8 mouse cellular contexts compared by ENCODE assay signal in the genomic region with DNA sequence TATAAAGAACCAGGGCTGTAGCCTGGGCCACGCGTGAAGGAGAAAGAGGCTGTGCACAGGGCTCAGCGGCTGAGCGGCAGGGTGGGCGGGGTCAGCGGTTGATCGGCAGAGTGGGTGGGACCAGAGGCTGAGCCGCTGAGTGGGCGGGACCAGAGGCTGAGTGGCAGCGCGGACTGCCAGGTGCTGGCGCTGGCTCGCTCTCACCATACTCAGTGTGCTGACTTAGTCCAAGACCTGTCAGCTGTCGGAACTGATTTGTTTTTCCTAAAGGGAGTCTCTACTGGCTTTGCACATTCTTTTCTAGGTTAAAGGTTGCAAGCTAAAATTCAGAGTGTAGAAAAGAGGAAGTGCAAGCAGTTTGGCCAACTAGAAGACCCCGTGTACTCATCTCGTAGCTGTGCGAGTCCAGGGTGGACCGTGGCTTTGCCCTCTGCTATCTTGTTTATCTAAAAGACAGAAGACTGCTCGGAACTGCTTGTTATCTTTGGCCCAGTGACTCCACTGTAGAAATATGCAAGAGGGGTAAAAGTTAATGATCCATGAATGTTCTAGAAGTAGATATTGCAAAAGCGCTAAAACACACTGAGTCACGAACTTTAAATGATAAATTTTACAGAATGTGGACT. TPM values are rescaled to one million over a fixed set of nuclear protein-coding genes. Genes with fewer than 3 reads are reported as not detected.
DNase-seq lines count a peak whose midpoint lies in the region; ATAC-seq and TF ChIP-seq lines count a peak whose summit lies in the region.

No protein-coding gene starts in this region.

- WGBS in embryonic facial prominence, embryonic 12.5 days: 10% methylated on average over 21 of the region's 21 CpGs
- WGBS in limb, embryonic 14.5 days: 11% methylated on average over 21 of the region's 21 CpGs
- 9% methylated on average over 21 of the region's 21 CpGs for WGBS in midbrain, embryonic 16.5 days

- H3K4me3 ChIP-seq in embryonic facial prominence, embryonic 12.5 days: peak overlapping the region; percentile 22
- H3K4me3 ChIP-seq in limb, embryonic 14.5 days (replicated peaks; ENCODE audit: low read length): peak overlapping the region; percentile 19; the same call in 1 of the 2 replicates
- peak overlapping the region; percentile 25 for H3K4me3 ChIP-seq in midbrain, embryonic 16.5 days (ENCODE audit: low read depth, low read length)

- peak overlapping the region; percentile 53 for H3K4me2 ChIP-seq in embryonic facial prominence, embryonic 12.5 days (replicated peaks)
- H3K4me2 ChIP-seq in limb, embryonic 14.5 days (replicated peaks; ENCODE audit: low read depth, low read length, severe bottlenecking): peak overlapping the region; percentile 53
- peak overlapping the region; percentile 61 for H3K4me2 ChIP-seq in midbrain, embryonic 16.5 days (ENCODE audit: low read length)

- no peaks in the 10 kb centered on the region for H3K9me3 ChIP-seq in embryonic facial prominence, embryonic 12.5 days
- H3K9me3 ChIP-seq in limb, embryonic 14.5 days (ENCODE audit: control insufficient read depth, low read length): no peaks in the 10 kb centered on the region
- H3K9me3 ChIP-seq in midbrain, embryonic 16.5 days (replicated peaks; ENCODE audit: control insufficient read depth, low read length, poor library complexity, severe bottlenecking): no peaks in the 10 kb centered on the region

- peaks cover 27% of the 10 kb centered on the region for H3K4me1 ChIP-seq in embryonic facial prominence, embryonic 12.5 days
- H3K4me1 ChIP-seq in limb, embryonic 14.5 days (ENCODE audit: control insufficient read depth, insufficient read depth, low read length): peaks cover 24% of the 10 kb centered on the region
- H3K4me1 ChIP-seq in midbrain, embryonic 16.5 days (ENCODE audit: control insufficient read depth, insufficient read depth, low read length): peaks cover 17% of the 10 kb centered on the region

- H3K27me3 ChIP-seq in embryonic facial prominence, embryonic 12.5 days: no peaks in the 10 kb centered on the region
- H3K27me3 ChIP-seq in limb, embryonic 14.5 days (ENCODE audit: control insufficient read depth, insufficient read depth, low read length): no peaks in the 10 kb centered on the region
- H3K27me3 ChIP-seq in midbrain, embryonic 16.5 days (ENCODE audit: control insufficient read depth, insufficient read depth, low read depth, low read length): no peaks in the 10 kb centered on the region

- no peak overlapping the region for H3K27ac ChIP-seq in embryonic facial prominence, embryonic 12.5 days
- no peak overlapping the region for H3K27ac ChIP-seq in limb, embryonic 14.5 days (replicated peaks; ENCODE audit: low read depth, low read length)
- peak overlapping the region; percentile 71; the same call in 1 of the 2 replicates for H3K27ac ChIP-seq in midbrain, embryonic 16.5 days (ENCODE audit: low read length)

- H3K9ac ChIP-seq in embryonic facial prominence, embryonic 12.5 days: no peak overlapping the region
- H3K9ac ChIP-seq in limb, embryonic 14.5 days (ENCODE audit: low read depth, low read length, severe bottlenecking): no peak overlapping the region
- H3K9ac ChIP-seq in midbrain, embryonic 16.5 days (ENCODE audit: low read depth, low read length): peak overlapping the region; percentile 61; the same call in 1 of the 2 replicates

- peak; percentile 87 for ATAC-seq in embryonic facial prominence, embryonic 12.5 days (ENCODE audit: insufficient number of reproducible peaks, insufficient read depth, low FRiP score, low TSS enrichment)
- peak; percentile 88 for ATAC-seq in limb, embryonic 14.5 days (ENCODE audit: low FRiP score, low read depth)
- peak; percentile 95 for ATAC-seq in midbrain, embryonic 16.5 days

- no peak for TF ChIP-seq POLR2A in limb, embryonic 14.5 days (IDR thresholded peaks at IDR 0.05; ENCODE audit: borderline replicate concordance, extremely low read depth, insufficient read depth, insufficient read length)

- DNase-seq in layer of hippocampus, adult 11-12 months (ENCODE audit: low spot score): peak; percentile 89
- no peak for DNase-seq in layer of hippocampus, adult 9-10 months (ENCODE audit: low spot score)
- DNase-seq in heart, adult 11 months: peak; percentile 99
- peak; percentile 92 for DNase-seq in kidney, adult 18-20 months
- peak; percentile 90 for DNase-seq in limb, embryonic 14.5 days (ENCODE audit: low spot score)
- DNase-seq in spleen, postnatal 10 days (ENCODE audit: low spot score in 2 of 2): peak; percentile 67 to 93

- H3K36me3 ChIP-seq in embryonic facial prominence, embryonic 12.5 days: no peaks in the 10 kb centered on the region
- no peaks in the 10 kb centered on the region for H3K36me3 ChIP-seq in limb, embryonic 14.5 days (ENCODE audit: control insufficient read depth, insufficient read depth, low read length)
- no peaks in the 10 kb centered on the region for H3K36me3 ChIP-seq in midbrain, embryonic 16.5 days (ENCODE audit: control insufficient read depth, insufficient read depth, low read length)

RNA-seq across cellular contexts. Expression of a gene that starts 19.8 kb away (rescaled TPM):
- polyA plus RNA-seq in embryonic facial prominence, embryonic 12.5 days (2016; fragmentation: Nextera tagmentation; extraction: Ambion mirVana): 7.4 and 8.4 TPM in 2 replicates
- polyA plus RNA-seq in limb, embryonic 14.5 days (2012; rRNA removed): 22.6 and 30.1 TPM in 2 replicates
- polyA plus RNA-seq in limb, embryonic 14.5 days (2014; fragmentation: Nextera tagmentation; extraction: Ambion mirVana): 13.3 and 15.7 TPM in 2 replicates
- 2.5 and 3.1 TPM in 2 replicates for polyA plus RNA-seq in midbrain, embryonic 16.5 days (2015; fragmentation: Nextera tagmentation; extraction: Ambion mirVana)

RNA-seq across cellular contexts. Expression of a gene that starts 34.2 kb away (rescaled TPM):
- 21.0 and 22.6 TPM in 2 replicates for polyA plus RNA-seq in embryonic facial prominence, embryonic 12.5 days (2016; fragmentation: Nextera tagmentation; extraction: Ambion mirVana)
- 19.4 and 21.9 TPM in 2 replicates for polyA plus RNA-seq in limb, embryonic 14.5 days (2012; rRNA removed)
- polyA plus RNA-seq in limb, embryonic 14.5 days (2014; fragmentation: Nextera tagmentation; extraction: Ambion mirVana): 18.0 and 18.8 TPM in 2 replicates
- polyA plus RNA-seq in midbrain, embryonic 16.5 days (2015; fragmentation: Nextera tagmentation; extraction: Ambion mirVana): 3.8 and 5.1 TPM in 2 replicates
